Mouse (Mus musculus) thymus, adult 2 months (tissue): ENCODE measurements around the gene Smtn.

Experiments used
- CTCF ChIP-seq: fragments of 200-500 bp; IDR thresholded peaks from 2 replicates; pipeline ENCODE4 v1.5.1; 2012; ENCODE audit warnings: mild to moderate bottlenecking, control low read depth, low read length, moderate library complexity, borderline replicate concordance; ENCODE audit not compliant: control insufficient read depth, poor library complexity, insufficient read depth; ENCODE audit errors: extremely low read depth
- POLR2A ChIP-seq: fragments of 200-500 bp; IDR thresholded peaks from 2 replicates; pipeline ENCODE4 v1.6.1; 2012; ENCODE audit warnings: mild to moderate bottlenecking, low read length, control low read depth, moderate library complexity; ENCODE audit not compliant: control insufficient read depth, poor library complexity, insufficient read depth; ENCODE audit errors: extremely low read depth

DNA sequence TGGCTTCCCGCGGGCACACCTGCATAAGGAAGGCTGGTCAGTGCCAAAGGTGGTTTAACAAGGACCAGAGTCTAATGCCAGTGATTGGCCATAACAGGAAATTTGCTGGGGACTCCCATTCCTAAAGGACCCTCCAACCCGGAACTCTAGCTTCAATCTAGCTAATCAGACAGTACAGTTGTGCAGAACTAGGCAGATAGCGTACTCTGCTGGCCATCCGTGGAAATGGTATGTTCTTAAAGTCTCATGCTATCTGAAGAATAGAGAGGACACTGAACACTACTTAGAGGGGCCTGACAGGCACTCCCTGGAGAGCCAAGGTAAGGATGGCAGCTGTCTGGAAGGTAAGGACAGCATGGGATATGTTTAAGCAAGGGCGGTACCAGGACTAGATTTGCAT, 8.8 kb downstream of the Smtn start:
- TF ChIP-seq POLR2A (no peak), CTCF (no peak)
